Mouse (Mus musculus): Measurements from ENCODE around the gene Otoa.

Otoa gene

DNA sequence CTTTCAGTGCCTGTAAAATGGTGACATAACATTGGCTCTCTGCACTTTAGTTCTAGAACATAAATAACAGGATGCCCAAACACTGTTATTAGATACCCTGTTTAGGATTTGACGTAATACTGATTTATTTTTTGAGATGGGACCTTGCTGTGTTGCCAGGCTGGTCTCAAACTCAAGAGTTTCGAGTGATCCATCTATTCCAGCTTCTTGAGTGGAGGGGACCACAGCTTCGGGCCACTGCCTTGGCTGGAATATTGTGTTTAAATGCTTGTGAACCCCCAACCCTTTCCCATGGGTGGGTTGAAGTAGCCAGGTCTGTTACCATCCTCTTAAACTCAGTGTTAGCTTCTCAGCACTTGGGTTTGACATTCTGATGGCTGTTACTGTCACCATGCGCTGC, at the start of gene Otoa:
Gene Otoa (plus strand): TSS at position 301 of the 400 bp plus-strand sequence.
- no peak for DNase-seq (ENCODE audit: low read depth, low spot score)

- DNase-seq (ENCODE audit: low read depth, low spot score): peak; percentile 96
These were observed 47.4 kb upstream of the Otoa start, which contains the start of gene Mettl9 for GRCm38 (mm10) chr7:121033856-121034652. Gene Mettl9 (plus strand): TSS chr7:121034445.

GRCm38 (mm10) chr7:121034701-121035141, 46.7 kb upstream of the Otoa start:
- DNase-seq (ENCODE audit: low read depth, low spot score): no peak

- peak; percentile 64 for DNase-seq (ENCODE audit: low read depth, low spot score)
These were observed 46.2 kb upstream of the Otoa start for GRCm38 (mm10) chr7:121035161-121035721.

GRCm38 (mm10) chr7:121040595-121040994, 40.9 kb upstream of the Otoa start:
- DNase-seq (ENCODE audit: low read depth, low spot score): no peak

DNA sequence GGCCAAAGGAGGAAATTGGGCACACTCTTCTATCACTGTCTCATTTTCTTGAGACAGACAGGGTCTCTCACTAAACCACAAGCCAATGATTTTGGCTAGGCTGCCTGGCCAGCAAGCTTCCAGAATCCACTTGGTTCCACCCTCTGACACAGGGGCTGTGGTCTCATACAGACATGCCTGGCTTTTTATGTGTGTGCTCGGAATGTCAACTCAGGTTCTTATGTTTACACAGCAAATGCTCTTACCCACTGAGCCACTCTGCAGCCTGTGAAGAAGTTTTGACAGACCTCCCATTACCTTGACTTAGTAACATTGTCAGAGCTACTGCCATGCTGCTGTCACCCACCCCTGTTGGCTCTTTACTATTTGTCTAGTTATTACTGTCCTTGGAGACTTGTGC, 39.5 kb upstream of the Otoa start:
- DNase-seq (ENCODE audit: low read depth, low spot score): no peak

- DNase-seq (ENCODE audit: low read depth, low spot score): no peak
These were observed 38.4 kb upstream of the Otoa start for GRCm38 (mm10) chr7:121043004-121043403.

DNA sequence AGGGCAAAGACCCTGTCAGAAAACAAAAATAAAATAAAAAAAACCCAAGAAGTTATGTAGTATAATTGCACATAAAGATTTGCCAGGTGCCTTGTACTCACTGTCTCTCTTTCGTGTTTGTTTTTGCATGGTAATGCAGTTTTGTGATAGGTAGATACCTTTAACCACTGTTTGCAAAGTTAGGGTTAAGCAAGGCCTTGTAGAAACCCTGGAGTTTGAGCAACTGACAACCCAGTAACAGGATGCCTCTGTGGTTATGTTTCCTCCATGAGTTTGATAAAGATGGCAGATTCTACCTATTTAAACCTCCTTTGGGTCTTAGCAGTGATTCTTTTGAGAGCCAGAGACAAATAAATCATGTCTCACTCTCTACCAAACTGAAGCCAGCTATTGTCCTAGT, 37.9 kb upstream of the Otoa start:
- no peak for DNase-seq (ENCODE audit: low read depth, low spot score)

DNA sequence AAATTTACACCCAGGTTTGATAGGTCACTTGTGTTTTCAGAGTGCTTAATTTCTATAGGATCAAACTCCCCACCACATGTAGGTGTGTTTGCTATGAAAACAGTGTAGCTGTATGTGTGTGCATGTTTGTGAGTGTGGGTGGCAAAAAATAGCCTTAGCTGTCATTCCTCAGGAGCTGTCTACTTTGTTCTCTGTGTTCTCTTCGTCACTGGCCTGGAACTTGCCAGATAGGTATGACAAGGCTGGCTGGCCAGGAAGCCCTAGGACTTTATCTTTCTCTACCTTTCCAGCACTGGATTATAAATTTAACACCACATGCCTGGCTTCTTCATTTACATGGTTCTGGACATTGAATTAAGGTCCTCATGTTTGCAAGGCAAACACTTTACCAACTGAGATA, 37.2 kb upstream of the Otoa start:
- DNase-seq (ENCODE audit: low read depth, low spot score): no peak

DNA sequence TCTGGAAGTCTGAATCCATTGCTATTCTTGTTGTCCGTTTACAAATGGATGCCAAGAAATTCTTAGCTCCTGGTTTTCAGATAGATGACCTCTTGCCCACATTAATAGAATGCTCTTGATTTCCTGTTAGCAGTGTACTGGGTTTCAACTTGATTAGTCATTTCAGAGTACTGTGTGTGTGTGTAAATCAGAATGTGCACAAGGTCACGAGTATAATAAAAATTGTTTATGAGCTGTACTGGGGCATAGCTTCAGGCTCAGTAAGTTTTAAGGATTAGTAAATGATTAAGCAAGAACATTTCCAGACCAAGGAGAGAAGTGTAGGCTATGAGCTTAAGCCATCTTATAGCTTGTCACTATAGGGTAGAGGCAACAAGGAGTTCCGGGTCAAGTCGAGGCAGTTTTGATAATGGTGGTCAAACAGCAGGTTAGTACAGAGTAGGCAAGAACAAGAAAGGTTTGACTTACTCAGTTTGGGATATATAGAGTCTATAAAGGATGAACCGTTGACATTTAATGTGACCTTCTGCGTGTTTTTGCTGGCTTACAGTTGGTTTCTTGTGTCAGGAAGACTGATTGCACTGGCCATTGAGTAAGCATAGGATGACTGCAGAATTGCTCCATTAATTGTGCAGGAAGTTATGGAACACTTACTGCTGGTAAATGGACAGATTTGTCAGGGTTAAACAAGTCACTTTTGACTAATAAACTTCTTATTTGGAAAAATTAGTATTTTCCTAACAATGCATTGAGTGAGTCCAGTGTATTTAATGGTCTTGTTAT, 35.6 kb upstream of the Otoa start:
- DNase-seq (ENCODE audit: low read depth, low spot score): no peak

DNA sequence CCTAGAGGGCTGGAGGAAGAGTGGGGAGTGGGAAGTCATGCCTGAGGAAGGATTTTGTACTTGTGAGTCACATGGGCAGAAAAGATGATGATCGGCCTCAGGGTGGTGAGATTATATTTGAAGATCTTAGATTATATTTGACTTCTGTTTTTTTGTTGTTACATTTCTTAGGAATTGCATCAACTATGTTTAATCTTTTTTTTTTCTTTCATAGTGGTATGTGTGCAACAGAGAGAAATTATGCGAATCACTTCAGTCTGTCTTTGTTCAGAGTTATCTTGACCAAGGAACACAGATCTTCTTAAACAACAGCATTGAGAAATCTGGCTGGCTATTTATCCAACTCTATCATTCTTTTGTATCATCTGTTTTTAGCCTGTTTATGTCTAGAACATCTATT, 33.8 kb upstream of the Otoa start:
- DNase-seq (ENCODE audit: low read depth, low spot score): no peak

- DNase-seq (ENCODE audit: low read depth, low spot score): no peak
These were observed 28.4 kb upstream of the Otoa start for GRCm38 (mm10) chr7:121053071-121053470.

DNA sequence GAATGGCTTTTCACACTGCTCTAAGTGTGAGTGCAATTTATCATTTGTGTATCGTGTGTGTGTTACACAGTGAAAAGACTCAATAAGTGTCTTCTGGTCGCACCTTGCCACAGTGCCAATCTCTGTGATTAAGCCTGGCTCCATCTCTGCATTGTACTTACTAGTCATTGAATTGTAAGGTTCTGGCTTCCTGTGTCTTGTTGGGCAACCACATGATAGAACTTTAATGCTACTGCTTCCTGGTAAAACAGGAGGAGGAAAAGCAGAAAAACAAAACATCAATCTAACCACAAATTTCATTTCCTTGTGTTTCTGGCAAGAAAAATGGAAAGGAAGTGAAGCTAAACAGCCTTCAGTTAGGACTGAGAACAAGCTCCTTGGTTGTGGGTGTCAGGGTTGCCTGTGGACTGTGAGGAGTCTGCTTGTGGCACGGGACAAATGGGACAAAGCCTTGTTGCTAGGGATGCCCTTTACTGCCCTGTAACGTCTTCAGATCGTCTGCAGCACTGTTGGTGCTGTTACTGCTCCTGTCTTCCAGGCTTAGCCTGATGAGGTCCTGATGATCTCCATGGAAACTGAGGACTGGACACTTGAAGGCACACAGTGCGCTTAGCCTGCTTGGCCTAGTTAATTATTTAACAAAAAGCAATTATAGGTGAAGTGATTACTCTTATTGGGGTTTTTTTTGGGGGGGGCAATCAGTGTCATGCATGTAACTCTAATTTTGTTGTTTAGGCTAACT, 21.8 kb upstream of the Otoa start:
- DNase-seq (ENCODE audit: low read depth, low spot score): no peak

DNA sequence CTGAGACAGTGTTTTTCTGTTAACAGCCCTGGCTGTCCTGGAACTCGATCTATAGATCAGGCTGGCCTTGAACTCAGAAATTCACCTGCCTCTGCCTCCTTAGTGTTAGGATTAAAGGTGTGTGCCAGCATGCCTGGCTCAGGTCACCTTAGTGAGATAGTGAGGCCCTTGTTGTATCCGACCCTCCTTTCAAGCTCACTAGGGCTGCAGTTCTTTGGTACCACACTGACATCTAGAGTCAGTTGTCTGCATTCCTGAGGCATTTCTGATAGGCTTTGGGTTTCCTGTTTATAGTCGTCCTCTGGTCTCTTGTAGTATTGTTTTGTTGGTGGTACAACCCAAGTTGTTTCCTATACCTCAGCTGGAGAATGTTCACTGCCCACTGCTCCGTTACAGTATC, 17.1 kb upstream of the Otoa start:
- peak; percentile 35 for DNase-seq (ENCODE audit: low read depth, low spot score)

DNA sequence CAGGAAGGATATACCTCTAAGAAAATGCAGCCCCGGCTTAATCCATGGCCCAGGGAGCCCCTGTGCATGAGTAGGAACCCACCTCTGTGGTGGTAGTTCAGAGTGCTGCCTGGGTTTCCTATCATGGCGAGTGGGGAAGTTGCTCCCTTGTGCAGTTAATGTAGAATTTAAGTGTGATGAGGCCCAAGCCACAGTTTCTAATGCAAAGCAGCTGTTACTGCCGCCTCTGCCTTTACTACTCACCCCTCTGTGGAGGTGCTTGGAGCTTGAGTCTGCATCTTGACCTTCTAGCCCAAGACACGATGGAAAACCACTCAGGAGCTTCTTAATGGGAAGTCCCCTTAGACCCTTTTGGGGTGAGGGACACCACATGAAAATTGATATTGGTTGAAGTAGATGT, 10.2 kb upstream of the Otoa start:
- DNase-seq (ENCODE audit: low read depth, low spot score): no peak

DNA sequence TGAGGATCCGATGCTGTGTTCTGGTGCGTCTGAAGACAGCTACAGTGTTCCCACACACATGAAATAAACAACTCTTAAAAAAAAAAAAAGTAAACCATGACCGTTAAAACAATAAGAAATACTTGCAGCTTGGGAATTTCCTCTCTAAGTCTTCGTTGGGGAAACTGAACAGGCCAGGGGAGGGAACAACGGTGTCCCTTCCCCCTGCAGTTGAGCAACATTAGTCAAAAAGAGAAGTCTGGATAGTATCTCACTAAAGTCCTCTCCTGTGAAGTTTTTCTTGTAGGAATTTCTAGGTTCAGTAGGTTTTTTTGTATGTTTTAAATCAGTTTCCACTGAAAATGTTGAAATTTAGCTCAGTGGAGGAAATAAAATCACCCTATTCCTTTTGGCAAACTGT, 8.9 kb upstream of the Otoa start:
- DNase-seq (ENCODE audit: low read depth, low spot score): no peak

DNA sequence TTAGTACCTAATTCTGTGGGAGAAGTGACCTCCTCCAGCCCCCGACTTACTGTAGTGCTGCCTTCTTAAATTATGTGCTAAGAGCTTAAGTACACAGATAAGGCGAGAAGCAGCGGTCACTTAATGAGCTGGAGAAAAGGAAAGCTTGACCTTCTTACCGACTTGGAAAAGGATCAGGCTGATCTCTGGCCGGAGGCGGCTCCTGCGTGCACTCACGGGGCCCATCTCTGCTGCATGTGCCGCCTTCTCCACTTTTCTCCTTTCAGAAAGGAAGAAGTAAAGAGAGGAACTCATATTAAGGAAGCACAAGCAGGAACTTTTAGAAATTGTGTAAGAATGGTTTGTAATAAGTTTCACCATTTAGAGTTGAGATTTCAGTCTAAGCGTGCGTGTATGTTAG, 7.2 kb upstream of the Otoa start, which contains the start of gene Igsf6:
Gene Igsf6 (minus strand): TSS at position 292 of the 400 bp plus-strand sequence.
- no peak for DNase-seq (ENCODE audit: low read depth, low spot score)

DNA sequence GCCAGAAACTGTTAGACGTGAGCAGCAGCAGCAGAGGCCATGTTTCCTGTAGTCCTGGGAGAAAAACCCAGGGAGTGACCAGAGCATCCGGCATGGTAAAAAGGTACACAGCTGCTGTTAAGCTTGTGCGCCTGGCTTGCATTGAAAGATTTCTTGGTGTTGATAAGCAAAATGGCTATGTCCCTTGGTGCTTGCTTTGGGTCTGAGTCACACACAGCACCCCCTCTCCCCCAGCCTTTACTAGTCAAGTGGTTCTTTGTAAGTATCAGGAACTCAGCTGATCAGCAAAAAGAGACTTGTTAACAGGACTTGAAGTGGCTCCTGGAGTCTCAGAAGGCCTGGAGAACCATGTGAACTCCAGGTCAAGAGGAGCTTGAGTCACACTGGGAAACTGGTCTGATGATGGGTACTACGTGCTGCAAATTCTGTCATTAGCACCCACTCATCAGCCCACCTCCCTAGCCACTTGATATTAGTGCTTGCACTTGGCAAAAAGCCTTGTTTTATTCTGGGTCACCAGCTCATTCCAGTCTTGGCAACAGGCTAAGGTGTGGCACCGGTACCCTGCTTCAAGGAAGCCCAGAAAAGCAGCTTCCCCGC, 6.5 kb upstream of the Otoa start:
- DNase-seq (ENCODE audit: low read depth, low spot score): no peak

GRCm38 (mm10) chr7:121075416-121075815, 6.0 kb upstream of the Otoa start:
- DNase-seq (ENCODE audit: low read depth, low spot score): no peak

DNA sequence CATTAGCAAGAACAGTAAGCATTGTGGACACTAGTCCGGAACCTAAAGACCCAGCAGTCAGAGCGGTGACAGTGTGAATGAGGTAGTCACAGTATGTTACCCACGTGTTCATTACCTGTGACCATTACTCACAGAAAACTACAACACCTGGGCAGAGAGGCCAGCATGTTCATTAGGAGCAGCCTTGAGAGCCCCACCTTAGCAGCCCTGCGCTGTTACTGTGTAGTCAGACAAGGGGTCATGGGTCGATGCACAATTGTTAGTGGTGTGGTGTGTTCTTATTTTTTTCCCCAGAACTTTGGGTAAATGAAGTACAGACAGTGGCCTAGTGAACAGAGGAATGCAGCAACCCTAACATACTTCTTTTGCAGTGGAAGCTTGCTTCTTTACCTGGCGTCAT, 4.1 kb upstream of the Otoa start:
- no peak for DNase-seq (ENCODE audit: low read depth, low spot score)

GRCm38 (mm10) chr7:121077829-121078228, 3.6 kb upstream of the Otoa start:
- peak; percentile 53 for DNase-seq (ENCODE audit: low read depth, low spot score)
